26 mouse cellular contexts compared by ENCODE assay signal in genomic region chr2:174629299-174629850, GRCm38 (mm10). TPM values are rescaled to one million over a fixed set of nuclear protein-coding genes. Genes with fewer than 3 reads are reported as not detected.
A peak's percentile ranks its signal among the peaks of the same experiment; 100 is the strongest.
DNase-seq lines count a peak whose midpoint lies in the region; ATAC-seq and TF ChIP-seq lines count a peak whose summit lies in the region.
"Had no signal": no experiment of that assay in that cellular context is flagged by ENCODE, and none has a peak within 500 bp of the region (broad histone marks: within the 10 kb centered on the region; RNA-seq: fewer than 3 reads in every experiment).

No protein-coding gene starts in this region.

- H3K9me3 ChIP-seq in hindbrain, embryonic 14.5 days (ENCODE audit: control insufficient read depth, low read length) = no peaks in the 10 kb centered on the region
- H3K9me3 ChIP-seq in hindbrain, postnatal 0 days (ENCODE audit: low read length) = no peaks in the 10 kb centered on the region
- H3K9me3 ChIP-seq in MEL (replicated peaks; ENCODE audit: insufficient read depth, low read length) = no peaks in the 10 kb centered on the region
- H3K9me3 ChIP-seq: forebrain, embryonic 15.5 days; heart, embryonic 13.5 days; hindbrain, embryonic 12.5 days had no signal

- DNase-seq in adrenal gland, adult (ENCODE audit: inconsistent age in 2 of 2, low spot score in 1 of 2) = peak; percentile 33 to 62
- DNase-seq in adrenal gland, postnatal 4 days (ENCODE audit: low spot score in 2 of 2) = no peak
- DNase-seq in hindbrain, embryonic 14.5 days (ENCODE audit: low spot score) = no peak
- DNase-seq in hindbrain, postnatal 0 days (ENCODE audit: low spot score) = no peak
- peak; percentile 28 for DNase-seq in MEL (ENCODE audit: low read depth, low spot score)
- DNase-seq in left cerebral cortex, postnatal 36 days (ENCODE audit: low spot score in 2 of 2) = no peak
- DNase-seq in gastrocnemius, adult 2 months = no peak
- DNase-seq: adrenal gland, adult 8-10 months; adrenal gland, postnatal 36 days; B cell, adult 2 months; cerebellum, adult 11-12 months; cerebellum, adult 9-11 months; cerebellum, postnatal 36 days; gastrocnemius, postnatal 14 days; heart, postnatal 36 days; kidney, adult 18-20 months had no signal

- no peak for TF ChIP-seq RAD21 in MEL (IDR thresholded peaks at IDR 0.05; ENCODE audit: low read depth, low read length)

- H3K9ac ChIP-seq in hindbrain, embryonic 14.5 days = no peak overlapping the region
- H3K9ac ChIP-seq in hindbrain, postnatal 0 days (replicated peaks; ENCODE audit: low read length) = no peak overlapping the region
- no peak overlapping the region for H3K9ac ChIP-seq in MEL (ENCODE audit: control insufficient read depth, low read depth, low read length, poor library complexity, severe bottlenecking)
- H3K9ac ChIP-seq: forebrain, embryonic 15.5 days; heart, embryonic 13.5 days; hindbrain, embryonic 12.5 days had no signal

- H3K27me3 ChIP-seq in hindbrain, embryonic 14.5 days (ENCODE audit: control insufficient read depth, insufficient read depth, low read length) = no peaks in the 10 kb centered on the region
- H3K27me3 ChIP-seq in hindbrain, postnatal 0 days (ENCODE audit: insufficient read depth, low read length) = no peaks in the 10 kb centered on the region
- H3K27me3 ChIP-seq in MEL (ENCODE audit: control insufficient read depth in 1 of 2, insufficient read depth in 2 of 2, low read length in 2 of 2) = no peaks in the 10 kb centered on the region
- H3K27me3 ChIP-seq: forebrain, embryonic 15.5 days; heart, embryonic 13.5 days; hindbrain, embryonic 12.5 days had no signal

- intact Hi-C loops in left cerebral cortex, postnatal 36 days (cut with DNase I) = no loop called here
- intact Hi-C loops in gastrocnemius, adult 2 months (cut with DNase I) = no loop called here

- H3K36me3 ChIP-seq in hindbrain, embryonic 14.5 days (replicated peaks; ENCODE audit: control insufficient read depth, insufficient read depth) = no peaks in the 10 kb centered on the region
- H3K36me3 ChIP-seq in hindbrain, postnatal 0 days (ENCODE audit: insufficient read depth, low read length) = no peaks in the 10 kb centered on the region
- H3K36me3 ChIP-seq in MEL (ENCODE audit: control insufficient read depth in 1 of 2, insufficient read depth in 2 of 2, low read length in 2 of 2) = peaks cover 0 to 7% of the 10 kb centered on the region in 2 experiments; a peak in 2 of 4 replicates
- H3K36me3 ChIP-seq: forebrain, embryonic 15.5 days; G1E; heart, embryonic 13.5 days; hindbrain, embryonic 12.5 days had no signal

- TF ChIP-seq POLR2A in MEL (IDR thresholded peaks at IDR 0.05; ENCODE audit: control insufficient read depth in 1 of 2, insufficient read depth in 1 of 2, low read depth in 1 of 2, low read length in 2 of 2, poor library complexity in 1 of 2) = no peak

- no peak overlapping the region for H3K4me3 ChIP-seq in hindbrain, embryonic 14.5 days (replicated peaks; ENCODE audit: low read length)
- H3K4me3 ChIP-seq in hindbrain, postnatal 0 days (ENCODE audit: low read length) = no peak overlapping the region
- no peak overlapping the region for H3K4me3 ChIP-seq in MEL (ENCODE audit: control insufficient read depth in 1 of 2, insufficient read depth in 1 of 2, low read depth in 2 of 2, low read length in 2 of 2)
- H3K4me3 ChIP-seq in gastrocnemius, adult 2 months = no peak overlapping the region
- H3K4me3 ChIP-seq: forebrain, embryonic 15.5 days; heart, embryonic 13.5 days; hindbrain, embryonic 12.5 days had no signal

- no peak overlapping the region for H3K27ac ChIP-seq in hindbrain, embryonic 14.5 days
- no peak overlapping the region for H3K27ac ChIP-seq in hindbrain, postnatal 0 days
- H3K27ac ChIP-seq in MEL (ENCODE audit: control insufficient read depth, low read depth, low read length) = no peak overlapping the region
- H3K27ac ChIP-seq in gastrocnemius, adult 2 months = no peak overlapping the region
- H3K27ac ChIP-seq: forebrain, embryonic 15.5 days; heart, embryonic 13.5 days; hindbrain, embryonic 12.5 days had no signal

- 61% methylated on average over 6 of the region's 6 CpGs for WGBS in hindbrain, embryonic 14.5 days
- WGBS in hindbrain, postnatal 0 days = 61% methylated on average over 6 of the region's 6 CpGs

- TF ChIP-seq CTCF in hindbrain, postnatal 0 days (IDR thresholded peaks at IDR 0.05; ENCODE audit: low read depth) = no peak
- TF ChIP-seq CTCF in MEL (IDR thresholded peaks at IDR 0.05 in 2 of 3, conservative IDR thresholded peaks at IDR 0.05 in 1 of 3; ENCODE audit: control insufficient read depth in 1 of 3, insufficient read depth in 1 of 3, low read depth in 2 of 3, low read length in 3 of 3, poor library complexity in 1 of 3, severe bottlenecking in 1 of 3) = no peak
- TF ChIP-seq CTCF in gastrocnemius, adult 2 months (IDR thresholded peaks at IDR 0.05) = no peak

- TF ChIP-seq EP300 in MEL (IDR thresholded peaks at IDR 0.05; ENCODE audit: low read depth in 1 of 2, low read length in 2 of 2) = no peak

- no peaks in the 10 kb centered on the region for H3K79me2 ChIP-seq in MEL (ENCODE audit: control insufficient read depth, insufficient read depth, low read length, poor library complexity)

- 0 out of 2 replicates have a peak, but pooled peaks have one; percentile 46 for ATAC-seq in hindbrain, embryonic 14.5 days (ENCODE audit: low FRiP score)
- ATAC-seq in hindbrain, postnatal 0 days = no peak
- peak; percentile 53 to 57; a peak in 3 of 4 replicates for ATAC-seq in hematopoietic stem cell, adult 5-6 weeks (replicated peaks in 1 of 2; ENCODE audit: insufficient read depth in 1 of 2, low FRiP score in 2 of 2, low TSS enrichment in 1 of 2, low read depth in 1 of 2, poor library complexity in 2 of 2, severe bottlenecking in 2 of 2)
- ATAC-seq: CD4-positive, CD25-positive, alpha-beta regulatory T cell, adult 4 months; forebrain, embryonic 15.5 days; inflammation-experienced regulatory T-cells, adult 6 months; Patski had no signal

- no peak overlapping the region for H3K4me2 ChIP-seq in hindbrain, embryonic 14.5 days (replicated peaks)
- H3K4me2 ChIP-seq in hindbrain, postnatal 0 days (ENCODE audit: low read depth, low read length) = no peak overlapping the region
- H3K4me2 ChIP-seq: forebrain, embryonic 15.5 days; heart, embryonic 13.5 days; hindbrain, embryonic 12.5 days had no signal

- H3K4me1 ChIP-seq in hindbrain, embryonic 14.5 days (replicated peaks; ENCODE audit: control insufficient read depth, insufficient read depth, low read length) = no peaks in the 10 kb centered on the region
- no peaks in the 10 kb centered on the region for H3K4me1 ChIP-seq in hindbrain, postnatal 0 days (ENCODE audit: insufficient read depth, low read length)
- H3K4me1 ChIP-seq in MEL (ENCODE audit: control insufficient read depth in 1 of 2, insufficient read depth in 2 of 2, low read length in 2 of 2) = peaks cover 6 to 9% of the 10 kb centered on the region in 2 experiments
- H3K4me1 ChIP-seq: forebrain, embryonic 15.5 days; heart, embryonic 13.5 days; hindbrain, embryonic 12.5 days had no signal

TF ChIP-seq in MEL, 35 proteins besides CTCF, POLR2A, EP300 and RAD21:
- TF ChIP-seq JUND (IDR thresholded peaks at IDR 0.05; ENCODE audit: low read depth, low read length) (no peak), POLR2AphosphoS5 (IDR thresholded peaks at IDR 0.05; ENCODE audit: borderline replicate concordance, low read depth, low read length) (no peak)

RNA-seq across cellular contexts. Expression of gene Zfp831, which starts 14.0 kb away (rescaled TPM):
- total RNA-seq in adrenal gland, postnatal 4 days (2021) = under 1 TPM; 0.20 to 0.28 TPM
- not detected in 2 replicates for polyA plus RNA-seq in hindbrain, embryonic 14.5 days (2014; fragmentation: Nextera tagmentation; extraction: Ambion mirVana)
- total RNA-seq in hindbrain, postnatal 0 days (2014; rRNA removed) = 0.05 TPM in 1 of 2 replicates, not detected in the other
- polyA plus RNA-seq in hindbrain, postnatal 0 days (2015; fragmentation: Nextera tagmentation; extraction: Ambion mirVana) = not detected in 2 replicates
- 1.4 and 2.3 TPM in 2 replicates for total RNA-seq in MEL (2012; rRNA removed)
- polyA plus RNA-seq in MEL (2012; ENCODE audit: insufficient read depth in 1 of 2, insufficient read length in 2 of 2, low read depth in 1 of 2, low replicate concordance in 2 of 2, missing spikeins in 1 of 2) = 1 to 10 TPM in 1 of 2 experiments, not detected in 1; 4.1 TPM
- 12.4 and 15.1 TPM in 2 replicates for total RNA-seq in hematopoietic stem cell, adult 5-6 weeks (2017)
- total RNA-seq in left cerebral cortex, postnatal 36 days (2021) = 10 to 100 TPM; 14.2 to 20.2 TPM
- total RNA-seq in gastrocnemius, adult 2 months (2021) = not detected
- polyA plus RNA-seq: embryonic facial prominence, embryonic 11.5 days; forebrain, embryonic 11.5 days; forebrain, embryonic 15.5 days; G1E; Patski had no signal

Comparison
In these comparisons a context has a peak if more than half of its experiments do, and no peak if none do; other contexts are left out.
1. DNase-seq: peak in adrenal gland, adult (2 of 2) and MEL (single experiment); none in adrenal gland, postnatal 4 days (0 of 2), hindbrain, embryonic 14.5 days (single experiment), hindbrain, postnatal 0 days (single experiment), left cerebral cortex, postnatal 36 days (0 of 2) and gastrocnemius, adult 2 months (single experiment).